Mouse (Mus musculus) CH12.LX (cell line): Measurements from ENCODE around the gene Ndufaf3. TPM values are rescaled to one million over a fixed set of nuclear protein-coding genes. Genes with fewer than 3 reads are reported as not detected.

Experiments used
- DNase-seq: peaks from one replicate; pipeline ENCODE4 v3.0.0-alpha.2; 2013; ENCODE audit errors: extremely low read depth
- H3K27ac ChIP-seq: 2 replicates; pipeline ENCODE4 v1.5.1; 2012; ENCODE audit warnings: low read depth, mild to moderate bottlenecking, control low read depth, moderate library complexity; ENCODE audit not compliant: insufficient read depth
- H3K27me3 ChIP-seq: replicated peaks from 2 replicates; pipeline ENCODE3; 2012; ENCODE audit warnings: inconsistent platforms
- H3K36me3 ChIP-seq, 2 experiments: replicated peaks in 1 of 2; 2 replicates each; pipeline versions ENCODE3 to v1.6.1; 2012; ENCODE audit warnings: inconsistent platforms in 1 of 2, low read length in 1 of 2, mild to moderate bottlenecking in 1 of 2, mixed read lengths in 1 of 2, moderate library complexity in 1 of 2; ENCODE audit not compliant: control insufficient read depth in 1 of 2, insufficient read depth in 1 of 2
- H3K4me1 ChIP-seq, 2 experiments: 2 replicates each; pipeline ENCODE4 v1.6.1; 2012; ENCODE audit warnings: inconsistent platforms in 1 of 2, moderate library complexity in 1 of 2; ENCODE audit not compliant: insufficient read depth in 2 of 2, control insufficient read depth in 1 of 2
- H3K4me2 ChIP-seq: 2 replicates; pipeline ENCODE4 v1.6.1; 2012; ENCODE audit warnings: low read depth, mild to moderate bottlenecking, control low read depth; ENCODE audit not compliant: poor library complexity, insufficient read depth, severe bottlenecking
- H3K4me3 ChIP-seq, 3 experiments: fragments of 150-350 bp in 1 of 3; sonication (generic) in 1 of 3; replicated peaks in 1 of 3; 2 replicates each; pipeline versions ENCODE3 to v1.5.1; 2011 to 2012; ENCODE audit warnings: low read depth in 2 of 3, low read length in 2 of 3, mild to moderate bottlenecking in 2 of 3, moderate library complexity in 2 of 3, control low read depth in 1 of 3, improper control_type of control experiment in 1 of 3, inconsistent platforms in 1 of 3, mixed read lengths in 1 of 3; ENCODE audit not compliant: poor library complexity in 1 of 3
- H3K79me2 ChIP-seq: replicated peaks from 2 replicates; pipeline ENCODE4 v1.6.1; 2012; ENCODE audit warnings: mild to moderate bottlenecking, moderate library complexity; ENCODE audit not compliant: control insufficient read depth, poor library complexity, insufficient read depth, severe bottlenecking; ENCODE audit errors: extremely low read depth
- H3K9ac ChIP-seq: 2 replicates; pipeline ENCODE4 v1.6.1; 2012; ENCODE audit warnings: low read depth, mild to moderate bottlenecking, control low read depth, moderate library complexity; ENCODE audit not compliant: insufficient read depth
- H3K9me3 ChIP-seq: replicated peaks from 2 replicates; pipeline ENCODE3; 2012; ENCODE audit warnings: low read length, inconsistent platforms, mixed read lengths
- BHLHE40 ChIP-seq: IDR thresholded peaks from 2 replicates; pipeline ENCODE4 v1.6.1; 2011; ENCODE audit warnings: mild to moderate bottlenecking, low read depth, low read length, improper control_type of control experiment
- CHD1 ChIP-seq: IDR thresholded peaks from 2 replicates; pipeline ENCODE4 v1.6.1; 2012; ENCODE audit warnings: low read depth, low read length, improper control_type of control experiment, inconsistent platforms
- CHD2 ChIP-seq: IDR thresholded peaks from 2 replicates; pipeline ENCODE4 v1.6.1; 2011; ENCODE audit warnings: low read length, improper control_type of control experiment
- CTCF ChIP-seq, 2 experiments: IDR thresholded peaks in 1 of 2; conservative IDR thresholded peaks in 1 of 2; 2 replicates each; pipeline ENCODE4 v1.5.1; 2011 to 2012; ENCODE audit warnings: low read depth in 2 of 2, low read length in 2 of 2, improper control_type of control experiment in 1 of 2, inconsistent platforms in 1 of 2, mild to moderate bottlenecking in 1 of 2, moderate library complexity in 1 of 2
- E2F4 ChIP-seq: IDR thresholded peaks from 2 replicates; pipeline ENCODE4 v1.6.1; 2011; ENCODE audit warnings: low read depth, low read length, improper control_type of control experiment; ENCODE audit not compliant: insufficient replicate concordance
- ELF1 ChIP-seq: IDR thresholded peaks from 2 replicates; pipeline ENCODE4 v1.6.1; 2014; ENCODE audit warnings: low read depth, mild to moderate bottlenecking, inconsistent platforms, low read length, improper control_type of control experiment
- ETS1 ChIP-seq: conservative IDR thresholded peaks from 2 replicates; pipeline ENCODE4 v1.6.1; 2012; ENCODE audit warnings: low read depth, mild to moderate bottlenecking, inconsistent platforms, low read length, improper control_type of control experiment, moderate library complexity
- GABPA ChIP-seq: IDR thresholded peaks from 2 replicates; pipeline ENCODE4 v1.6.1; 2012; ENCODE audit warnings: low read depth, low read length, improper control_type of control experiment, inconsistent platforms; ENCODE audit not compliant: insufficient replicate concordance
- IRF4 ChIP-seq: IDR thresholded peaks from 2 replicates; pipeline ENCODE4 v1.6.1; 2014; ENCODE audit warnings: low read depth, mild to moderate bottlenecking, inconsistent platforms, low read length, improper control_type of control experiment
- KAT2A ChIP-seq: IDR thresholded peaks from 2 replicates; pipeline ENCODE4 v1.6.1; 2012; ENCODE audit warnings: low read length, improper control_type of control experiment, inconsistent platforms; ENCODE audit not compliant: insufficient replicate concordance
- MAFK ChIP-seq: IDR thresholded peaks from 2 replicates; pipeline ENCODE4 v1.6.1; 2011; ENCODE audit warnings: low read length, improper control_type of control experiment; ENCODE audit not compliant: insufficient replicate concordance
- MAX ChIP-seq: IDR thresholded peaks from 2 replicates; pipeline ENCODE4 v1.6.1; 2011; ENCODE audit warnings: low read length, improper control_type of control experiment
- MEF2A ChIP-seq: IDR thresholded peaks from 2 replicates; pipeline ENCODE4 v1.6.1; 2014; ENCODE audit warnings: low read depth, mild to moderate bottlenecking, inconsistent platforms, low read length, improper control_type of control experiment, borderline replicate concordance
- MXI1 ChIP-seq: IDR thresholded peaks from 2 replicates; pipeline ENCODE4 v1.6.1; 2011; ENCODE audit warnings: mild to moderate bottlenecking, low read depth, low read length, improper control_type of control experiment
- POLR2A ChIP-seq: IDR thresholded peaks from 2 replicates; pipeline ENCODE4 v1.6.1; 2011; ENCODE audit warnings: low read depth, mild to moderate bottlenecking, improper control_type of control experiment, low read length
- POLR2AphosphoS2 ChIP-seq: IDR thresholded peaks from 2 replicates; pipeline ENCODE4 v1.6.1; 2011; ENCODE audit warnings: low read depth, low read length, improper control_type of control experiment
- RCOR1 ChIP-seq: conservative IDR thresholded peaks from 2 replicates; pipeline ENCODE4 v1.6.1; 2012; ENCODE audit warnings: low read depth, mild to moderate bottlenecking, inconsistent platforms, low read length, improper control_type of control experiment
- SIN3A ChIP-seq: IDR thresholded peaks from 2 replicates; pipeline ENCODE4 v1.6.1; 2012; ENCODE audit warnings: low read length, improper control_type of control experiment, inconsistent platforms
- SMC3 ChIP-seq: IDR thresholded peaks from 2 replicates; pipeline ENCODE4 v1.6.1; 2011; ENCODE audit warnings: low read depth, low read length, improper control_type of control experiment
- UBTF ChIP-seq: IDR thresholded peaks from 2 replicates; pipeline ENCODE4 v1.6.1; 2012; ENCODE audit warnings: low read depth, mild to moderate bottlenecking, inconsistent platforms, low read length, improper control_type of control experiment, moderate library complexity
- ZC3H11A ChIP-seq: IDR thresholded peaks from 2 replicates; pipeline ENCODE4 v1.6.1; 2012; ENCODE audit warnings: low read depth, mild to moderate bottlenecking, inconsistent platforms, low read length, improper control_type of control experiment
- dilution Hi-C: fragments of 300-500 bp; cut with MboI; formaldehyde crosslinking; loops from 2 replicates; pipeline ENCODE4 v1.14.3; 2020; ENCODE audit warnings: low sequenced_read_pairs; ENCODE audit not compliant: extremely low pct_unique_long_range_greater_than_20kb, extremely low pct_ligation_motif_present
- in situ Hi-C: fragments of 300-500 bp; cut with MboI; formaldehyde crosslinking; loops from 3 replicates; pipeline ENCODE4 v1.14.3; 2019; ENCODE audit warnings: low sequenced_read_pairs, low pct_ligation_motif_present, low pct_unique_long_range_greater_than_20kb, mixed read lengths
- polyA plus RNA-seq: library from polyadenylated mRNA; unstranded; fragments of >175 nt; gene quantifications from 2 replicates; pipeline ENCODE4 v1.2.1, GENCODE M21; 2012; ENCODE audit warnings: low read depth; ENCODE audit not compliant: insufficient read length
- total RNA-seq, 2 experiments: library from RNA; depleted of rRNA; stranded (reverse); fragments of 300-350 nt in 1 of 2; fragments of >200 nt in 1 of 2; gene quantifications; 2 replicates each; pipeline ENCODE4 v1.2.3; 2012 to 2014

Ndufaf3 gene
- total and polyA plus RNA-seq, 3 experiments = 15.7 to 27.2 (median 25.7) TPM

DNA sequence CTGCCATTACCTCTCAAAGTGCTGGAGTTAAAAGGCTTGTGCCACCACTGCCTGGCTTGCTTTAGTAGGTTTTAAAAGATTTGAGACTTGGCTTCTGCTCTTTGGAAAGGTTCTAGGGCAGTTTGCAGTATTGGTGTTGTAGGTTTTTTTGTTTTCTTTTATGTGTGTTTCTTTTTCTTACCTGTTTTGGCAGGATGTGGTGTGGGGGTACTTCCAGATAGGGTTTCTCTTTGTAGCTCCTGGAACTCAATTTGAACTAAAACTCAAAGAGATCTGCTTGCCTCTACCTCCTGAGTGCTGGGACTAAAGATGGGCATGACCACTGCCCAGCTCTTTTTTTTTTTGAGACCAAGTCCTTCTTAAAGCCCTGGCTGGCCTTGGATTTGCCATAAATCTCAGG, 26.4 kb downstream of the Ndufaf3 start:
- H3K4me1 ChIP-seq = no peaks in the 10 kb centered on the region
- no peak overlapping the region for H3K4me3 ChIP-seq
- TF ChIP-seq UBTF (no peak), ETS1 (no peak), MXI1 (no peak), RCOR1 (no peak), CTCF (conservative IDR thresholded peaks at IDR 0.05 in 1 of 2, IDR thresholded peaks at IDR 0.05 in 1 of 2; ENCODE audit: low read depth in 2 of 2, low read length in 2 of 2) (no peak), KAT2A (no peak), POLR2A (no peak), MAX (no peak), GABPA (no peak), IRF4 (no peak), CHD2 (no peak), E2F4 (no peak)
- TF ChIP-seq, all 38 proteins: peak for 0
- dilution Hi-C loops = no loop called here
- in situ Hi-C loops = no loop called here
- no peak for DNase-seq
- H3K27me3 ChIP-seq = no peaks in the 10 kb centered on the region
- H3K79me2 ChIP-seq = peaks cover 36% of the 10 kb centered on the region
- H3K27ac ChIP-seq = no peak overlapping the region
- no peak overlapping the region for H3K9ac ChIP-seq
- no peaks in the 10 kb centered on the region for H3K9me3 ChIP-seq
- peaks cover 68 to 86% of the 10 kb centered on the region in 2 experiments for H3K36me3 ChIP-seq
- H3K4me2 ChIP-seq = no peak overlapping the region

DNA sequence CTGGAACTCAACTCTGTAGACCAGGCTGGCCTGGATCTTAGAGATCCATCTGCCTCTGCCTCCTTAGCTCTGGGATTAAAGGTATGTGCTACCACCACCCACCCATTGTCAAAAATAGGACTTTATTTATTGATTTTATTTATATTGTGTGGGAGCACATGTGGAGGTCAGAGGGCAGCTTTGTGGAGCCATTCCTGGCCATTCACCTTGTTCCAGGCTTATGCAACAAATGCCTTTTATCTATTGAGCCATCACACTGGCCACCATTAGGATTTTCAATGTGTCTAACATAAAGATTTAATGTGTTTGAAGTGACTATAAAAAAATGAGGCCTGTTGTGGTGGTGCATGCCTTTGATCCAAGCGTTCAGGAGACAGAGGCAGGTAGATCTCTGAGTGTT, 35.7 kb downstream of the Ndufaf3 start:
- H3K4me1 ChIP-seq = peaks cover 0 to 6% of the 10 kb centered on the region in 2 experiments; a peak in 1 of 4 replicates
- H3K4me3 ChIP-seq = no peak overlapping the region
- H3K79me2 ChIP-seq = peaks cover 51% of the 10 kb centered on the region
- H3K9me3 ChIP-seq = no peaks in the 10 kb centered on the region
- dilution Hi-C loops (no loop called here), in situ Hi-C loops (no loop called here)
- H3K27me3 ChIP-seq = no peaks in the 10 kb centered on the region
- H3K27ac ChIP-seq = no peak overlapping the region
- H3K4me2 ChIP-seq = no peak overlapping the region
- DNase-seq = no peak
- H3K9ac ChIP-seq = no peak overlapping the region
- peaks cover 65 to 93% of the 10 kb centered on the region in 2 experiments for H3K36me3 ChIP-seq
- no peak for TF ChIP-seq MXI1
- TF ChIP-seq GABPA = no peak
- no peak for TF ChIP-seq MAFK
- TF ChIP-seq E2F4 = no peak
- TF ChIP-seq CHD2 = no peak
- TF ChIP-seq SMC3 = no peak

DNA sequence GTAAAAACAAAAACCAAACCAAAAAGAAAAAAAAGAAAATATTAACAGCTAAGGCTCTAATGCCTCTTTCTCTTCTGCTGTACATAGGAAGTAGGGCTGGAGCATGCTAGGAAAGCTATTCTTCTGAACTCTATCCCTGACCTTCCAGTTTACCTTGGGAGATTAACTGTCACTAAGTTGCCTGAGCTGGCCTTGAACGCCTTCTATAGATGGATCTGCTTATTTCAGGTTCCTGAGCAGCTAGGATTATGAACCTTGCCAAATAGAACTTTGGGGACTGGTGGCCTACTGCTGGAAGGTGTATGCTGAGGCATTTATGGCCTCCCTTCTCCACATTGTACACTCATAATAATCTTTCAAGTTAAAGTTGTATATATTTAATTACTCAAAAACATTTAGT, 36.3 kb downstream of the Ndufaf3 start:
- Histone ChIP-seq H3K27ac (no peak overlapping the region), H3K9ac (no peak overlapping the region), H3K27me3 (no peaks in the 10 kb centered on the region), H3K4me2 (no peak overlapping the region), H3K4me3 (no peak overlapping the region), H3K79me2 (peaks cover 52% of the 10 kb centered on the region), H3K36me3 (peaks cover 62 to 91% of the 10 kb centered on the region in 2 experiments), H3K4me1 (peaks cover 0 to 12% of the 10 kb centered on the region in 2 experiments; a peak in 2 of 4 replicates), H3K9me3 (no peaks in the 10 kb centered on the region)
- TF ChIP-seq POLR2AphosphoS2 = no peak
- no peak for TF ChIP-seq MAFK
- no peak for TF ChIP-seq KAT2A
- TF ChIP-seq ELF1 = no peak
- TF ChIP-seq CHD1 = no peak
- TF ChIP-seq POLR2A = no peak
- TF ChIP-seq ZC3H11A = no peak
- TF ChIP-seq CTCF (conservative IDR thresholded peaks at IDR 0.05 in 1 of 2, IDR thresholded peaks at IDR 0.05 in 1 of 2; ENCODE audit: low read depth in 2 of 2, low read length in 2 of 2) = no peak
- TF ChIP-seq MAX = no peak
- no peak for TF ChIP-seq UBTF
- no peak for TF ChIP-seq RCOR1
- TF ChIP-seq BHLHE40 = no peak
- TF ChIP-seq SIN3A = no peak
- no peak for TF ChIP-seq MEF2A
- DNase-seq = no peak
- in situ Hi-C loops (no loop called here), dilution Hi-C loops (no loop called here)
